Mouse (Mus musculus) hindbrain, embryonic 16.5 days (tissue): ENCODE measurements around the gene Rbm42. TPM values are rescaled to one million over a fixed set of nuclear protein-coding genes. Genes with fewer than 3 reads are reported as not detected.
A peak's percentile ranks its signal among the peaks of the same experiment; 100 is the strongest.

ENCODE experiments used
- ATAC-seq: fragments of 200-750 bp; cut with Nextera tagmentation; 2 replicates; pipeline ENCODE4 v1.8.0; 2017; ENCODE audit warnings: moderate TSS enrichment, moderate library complexity
- H3K27ac ChIP-seq: fragments of 300-500 bp; sonication (generic); 2 replicates; pipeline ENCODE4 v1.5.1; 2014; ENCODE audit warnings: low read depth, mild to moderate bottlenecking, control low read depth, low read length, moderate library complexity
- H3K27me3 ChIP-seq: fragments of 300-500 bp; sonication (generic); replicated peaks from 2 replicates; pipeline ENCODE4 v1.6.1; 2014; ENCODE audit warnings: low read length; ENCODE audit not compliant: control insufficient read depth, insufficient read depth
- H3K36me3 ChIP-seq: fragments of 300-500 bp; sonication (generic); 2 replicates; pipeline ENCODE4 v1.6.1; 2014; ENCODE audit warnings: mild to moderate bottlenecking, low read length, moderate library complexity, mixed read lengths; ENCODE audit not compliant: control insufficient read depth, insufficient read depth
- H3K4me1 ChIP-seq: fragments of 300-500 bp; sonication (generic); 2 replicates; pipeline ENCODE4 v1.6.1; 2014; ENCODE audit warnings: low read depth, low read length; ENCODE audit not compliant: control insufficient read depth, insufficient read depth
- H3K4me2 ChIP-seq: fragments of 300-500 bp; sonication (generic); 2 replicates; pipeline ENCODE4 v1.6.1; 2014; ENCODE audit warnings: mild to moderate bottlenecking, low read length, control low read depth, moderate library complexity
- H3K4me3 ChIP-seq: fragments of 300-500 bp; sonication (generic); 2 replicates; pipeline ENCODE4 v1.5.1; 2014; ENCODE audit warnings: mild to moderate bottlenecking, low read length, control low read depth, moderate library complexity
- H3K9ac ChIP-seq: fragments of 300-500 bp; sonication (generic); 2 replicates; pipeline ENCODE4 v1.6.1; 2014; ENCODE audit warnings: low read depth, mild to moderate bottlenecking, control low read depth, low read length, moderate library complexity
- H3K9me3 ChIP-seq: fragments of 300-500 bp; sonication (generic); 2 replicates; pipeline ENCODE4 v1.6.1; 2014; ENCODE audit warnings: mild to moderate bottlenecking, low read length, moderate library complexity; ENCODE audit not compliant: control insufficient read depth
- WGBS: fragments of 180-500 bp; shearing (Covaris S2); extraction: QIAGEN DNeasy Blood & Tissue Kit; methylation state at CpG from one replicate; pipeline ENCODE4 v1.1.7; 2014; 5-methylcytosine and 5-hydroxymethylcytosine counted together
- polyA plus RNA-seq: library from polyadenylated mRNA; unstranded; fragments of >200 nt; fragmentation: Nextera tagmentation; extraction: Ambion mirVana; gene quantifications from 2 replicates; pipeline ENCODE4 v1.2.1, GENCODE M21; 2015

Gene Rbm42
- polyA plus RNA-seq, 1 experiment from 2014 or later: 125 TPM

DNA sequence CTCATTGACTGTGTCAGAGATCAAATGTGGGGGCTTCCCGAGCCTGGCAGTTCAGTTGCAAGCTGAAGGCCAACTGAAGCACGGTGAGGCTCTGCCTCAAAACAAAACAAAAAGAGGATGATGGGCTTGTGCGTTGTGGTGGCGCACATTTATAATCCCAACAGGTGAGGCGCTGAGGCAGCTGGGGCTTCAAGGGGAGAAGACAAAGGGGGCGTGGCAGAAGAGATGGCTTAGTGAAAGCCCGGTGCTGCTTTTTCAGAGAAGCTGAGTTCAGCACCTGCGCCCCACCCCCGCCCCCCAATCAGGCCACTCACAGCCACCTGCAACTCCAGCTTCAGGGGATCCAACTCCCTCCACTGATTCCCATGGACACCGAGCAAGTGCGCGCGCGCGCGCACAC lies 41.6 kb downstream of the Rbm42 start:
- 50% methylated on average over 16 of the region's 16 CpGs for WGBS
- H3K36me3 ChIP-seq: no peaks in the 10 kb centered on the region
- H3K9me3 ChIP-seq: no peaks in the 10 kb centered on the region
- H3K4me1 ChIP-seq: no peaks in the 10 kb centered on the region
- no peak for ATAC-seq
- no peak overlapping the region for H3K27ac ChIP-seq
- H3K9ac ChIP-seq: no peak overlapping the region
- no peaks in the 10 kb centered on the region for H3K27me3 ChIP-seq
- no peak overlapping the region for H3K4me2 ChIP-seq
- no peak overlapping the region for H3K4me3 ChIP-seq

DNA sequence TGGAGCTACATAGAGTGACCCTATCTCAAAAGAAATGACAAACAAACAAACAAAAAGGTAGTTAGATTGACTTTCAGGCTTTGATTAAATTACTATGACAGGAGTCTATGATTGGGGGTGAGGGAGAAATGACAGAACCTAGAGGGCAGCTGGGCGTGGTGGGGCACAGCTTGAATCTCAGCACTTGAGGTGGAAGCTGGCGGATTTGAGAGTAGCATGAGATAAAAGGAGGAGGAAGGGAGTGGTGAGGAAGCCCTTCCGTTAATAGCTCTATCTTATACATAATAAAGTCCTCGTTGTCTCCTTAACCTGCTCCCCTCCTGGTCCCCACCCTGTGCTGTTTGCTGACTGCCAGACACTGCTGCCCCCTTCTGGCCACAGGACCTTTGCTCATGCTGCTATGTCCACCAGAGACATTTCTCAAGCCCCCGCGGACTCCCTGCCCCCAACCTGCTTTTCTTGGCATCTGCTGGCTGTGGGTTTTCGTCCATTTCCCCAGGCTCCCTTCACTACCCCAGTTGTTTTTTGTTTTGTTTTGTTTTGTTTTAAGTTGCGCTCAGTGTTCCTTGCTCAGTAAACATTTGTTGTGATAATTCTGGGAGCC lies 42.3 kb downstream of the Rbm42 start:
- H3K4me3 ChIP-seq: no peak overlapping the region
- H3K4me1 ChIP-seq: no peaks in the 10 kb centered on the region
- H3K9ac ChIP-seq: no peak overlapping the region
- no peaks in the 10 kb centered on the region for H3K9me3 ChIP-seq
- no peaks in the 10 kb centered on the region for H3K27me3 ChIP-seq
- 34% methylated on average over 8 of the region's 8 CpGs for WGBS
- ATAC-seq: no peak
- no peak overlapping the region for H3K4me2 ChIP-seq
- no peaks in the 10 kb centered on the region for H3K36me3 ChIP-seq
- no peak overlapping the region for H3K27ac ChIP-seq

DNA sequence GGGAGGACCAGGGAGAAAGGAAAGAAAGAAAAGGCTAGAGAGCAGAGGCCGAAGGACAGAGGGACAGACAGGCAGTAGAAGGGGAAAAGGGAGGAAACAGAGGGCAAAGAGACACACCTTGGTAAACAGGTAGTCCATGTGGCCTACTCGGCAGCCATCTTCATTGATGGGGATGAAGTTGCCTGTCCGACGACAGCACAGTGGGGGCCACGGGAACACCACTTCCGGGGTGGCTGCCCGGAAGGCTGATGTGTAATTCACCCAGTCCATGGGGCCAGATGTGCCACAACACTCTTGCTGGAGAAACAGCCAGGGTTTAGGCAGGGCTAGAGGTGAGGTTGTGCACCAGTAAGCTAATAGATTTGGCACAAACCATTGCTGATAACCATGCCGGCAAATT lies 45.2 kb downstream of the Rbm42 start:
- Histone ChIP-seq H3K27ac (no peak overlapping the region), H3K27me3 (no peaks in the 10 kb centered on the region), H3K9ac (no peak overlapping the region), H3K36me3 (no peaks in the 10 kb centered on the region), H3K4me1 (peaks cover 6% of the 10 kb centered on the region), H3K9me3 (no peaks in the 10 kb centered on the region), H3K4me3 (no peak overlapping the region), H3K4me2 (no peak overlapping the region)
- ATAC-seq: no peak
- 89% methylated on average over 8 of the region's 8 CpGs for WGBS

DNA sequence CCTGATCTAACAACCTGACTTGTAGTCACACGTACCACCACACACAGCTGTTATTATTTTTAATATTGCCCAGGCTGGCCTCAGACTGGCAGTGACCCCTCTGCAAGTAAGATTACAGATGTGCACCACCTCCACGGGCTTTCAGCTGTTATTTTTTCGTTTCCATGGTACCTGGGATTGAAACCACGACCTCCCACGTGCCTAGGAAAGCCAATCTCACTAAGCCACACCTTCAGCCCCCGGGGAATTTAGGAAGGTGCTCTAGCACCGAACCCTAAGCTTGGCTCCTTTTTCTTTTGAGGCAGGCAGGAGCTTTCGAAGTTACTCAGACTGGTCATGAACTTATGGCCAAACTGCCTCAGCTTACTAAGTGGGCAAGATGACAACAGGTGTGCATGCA lies 45.7 kb downstream of the Rbm42 start:
- H3K9me3 ChIP-seq: no peaks in the 10 kb centered on the region
- H3K9ac ChIP-seq: no peak overlapping the region
- no peak overlapping the region for H3K4me2 ChIP-seq
- 64% methylated on average over 8 of the region's 8 CpGs for WGBS
- no peak overlapping the region for H3K4me3 ChIP-seq
- no peaks in the 10 kb centered on the region for H3K36me3 ChIP-seq
- H3K27ac ChIP-seq: no peak overlapping the region
- ATAC-seq: no peak
- peaks cover 11% of the 10 kb centered on the region for H3K4me1 ChIP-seq
- H3K27me3 ChIP-seq: no peaks in the 10 kb centered on the region

DNA sequence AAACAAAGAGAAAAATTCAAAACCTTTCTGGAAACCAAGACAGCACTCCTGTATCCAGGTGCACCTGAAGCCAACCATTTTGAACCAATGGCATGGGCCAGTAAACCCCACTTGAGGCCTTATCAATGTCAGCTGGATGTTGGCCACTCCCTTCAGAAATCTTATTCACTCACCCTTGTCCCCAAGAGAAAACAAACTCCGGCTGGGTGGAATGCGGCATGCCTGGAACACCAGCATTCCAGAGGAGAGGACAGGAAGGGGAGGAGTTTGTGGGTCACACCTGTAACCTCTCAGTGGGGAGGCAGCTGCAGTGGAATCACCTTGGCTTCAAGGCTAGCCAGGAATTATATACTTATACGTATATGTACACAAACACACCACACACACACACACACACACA lies 47.5 kb downstream of the Rbm42 start:
- Histone ChIP-seq H3K4me3 (no peak overlapping the region), H3K36me3 (no peaks in the 10 kb centered on the region), H3K9ac (no peak overlapping the region), H3K9me3 (no peaks in the 10 kb centered on the region), H3K27ac (no peak overlapping the region), H3K27me3 (no peaks in the 10 kb centered on the region), H3K4me1 (peaks cover 11% of the 10 kb centered on the region), H3K4me2 (no peak overlapping the region)
- WGBS: 67% methylated on average over 3 of the region's 3 CpGs
- ATAC-seq: no peak

DNA sequence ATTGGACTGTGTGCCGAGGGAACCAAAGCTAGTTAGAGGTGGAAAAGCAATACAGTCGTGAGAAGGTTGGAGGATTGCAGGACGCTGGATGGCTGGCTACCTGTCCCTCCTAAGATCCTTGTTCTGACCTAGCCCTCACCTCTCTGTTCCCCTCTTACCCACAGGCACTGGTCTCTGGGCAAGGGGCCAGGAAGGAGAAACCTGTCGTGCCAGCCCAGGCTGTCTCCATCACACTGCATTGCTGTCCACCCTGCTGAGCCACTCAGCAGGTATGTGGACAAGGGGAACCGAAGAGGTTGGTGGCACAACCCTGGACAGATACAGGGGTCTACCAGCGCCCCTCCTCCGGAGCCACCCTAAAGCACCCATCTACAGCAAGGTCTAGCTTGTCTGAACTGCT lies 49.5 kb downstream of the Rbm42 start:
- H3K4me1 ChIP-seq: peaks cover 11% of the 10 kb centered on the region
- no peaks in the 10 kb centered on the region for H3K9me3 ChIP-seq
- ATAC-seq: 0 out of 2 replicates have a peak, but pooled peaks have one; percentile 3
- no peak overlapping the region for H3K9ac ChIP-seq
- H3K36me3 ChIP-seq: no peaks in the 10 kb centered on the region
- H3K27ac ChIP-seq: no peak overlapping the region; the same call in 1 of the 2 replicates
- H3K4me3 ChIP-seq: no peak overlapping the region
- H3K27me3 ChIP-seq: no peaks in the 10 kb centered on the region
- WGBS: 66% methylated on average over 7 of the region's 7 CpGs
- H3K4me2 ChIP-seq: peak overlapping the region; percentile 53; the same call in 1 of the 2 replicates

GRCm38 (mm10) chr7:30599933-30600353 lies 50.2 kb downstream of the Rbm42 start:
- peak overlapping the region; percentile 27 for H3K4me3 ChIP-seq
- 2% methylated on average over 16 of the region's 16 CpGs for WGBS

DNA sequence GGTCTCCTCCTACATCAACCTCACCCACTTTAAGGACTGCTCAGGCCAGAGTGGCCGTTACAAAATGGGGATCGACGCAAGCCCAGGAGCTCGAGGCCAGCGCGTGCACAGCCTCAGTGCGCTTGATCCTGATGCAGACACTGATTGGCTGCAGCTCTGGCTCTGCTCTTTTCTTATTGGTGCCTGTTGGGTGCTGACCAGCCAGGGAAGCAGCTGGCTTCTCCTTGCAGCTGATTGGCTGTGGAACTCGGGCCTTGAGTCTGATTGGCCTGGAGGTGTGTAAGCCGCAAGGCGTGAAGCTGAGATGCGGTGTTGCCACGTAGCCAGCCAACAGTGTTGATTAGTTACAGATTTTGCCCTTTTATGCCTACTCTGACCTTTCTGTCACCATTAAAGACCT lies 51.3 kb downstream of the Rbm42 start, which contains the start of gene Zbtb32:
TSS of gene Zbtb32 (minus strand) at position 124 of the 400 bp plus-strand sequence.
- H3K4me3 ChIP-seq: peak within 1 kb of the TSS; percentile 27
- WGBS: 90% methylated on average over 12 of the region's 12 CpGs

More at GRCm38 (mm10) chr7:30599933-30600353, 50.2 kb downstream of the Rbm42 start:
- Histone ChIP-seq H3K9ac (0 out of 2 replicates have a peak overlapping the region, but pooled peaks have one; percentile 11), H3K36me3 (no peaks in the 10 kb centered on the region), H3K4me2 (peak overlapping the region; percentile 53), H3K27ac (peak overlapping the region; percentile 37; the same call in 1 of the 2 replicates), H3K4me1 (peaks cover 11% of the 10 kb centered on the region), H3K27me3 (no peaks in the 10 kb centered on the region), H3K9me3 (no peaks in the 10 kb centered on the region)
- peak; percentile 99 for ATAC-seq

DNA sequence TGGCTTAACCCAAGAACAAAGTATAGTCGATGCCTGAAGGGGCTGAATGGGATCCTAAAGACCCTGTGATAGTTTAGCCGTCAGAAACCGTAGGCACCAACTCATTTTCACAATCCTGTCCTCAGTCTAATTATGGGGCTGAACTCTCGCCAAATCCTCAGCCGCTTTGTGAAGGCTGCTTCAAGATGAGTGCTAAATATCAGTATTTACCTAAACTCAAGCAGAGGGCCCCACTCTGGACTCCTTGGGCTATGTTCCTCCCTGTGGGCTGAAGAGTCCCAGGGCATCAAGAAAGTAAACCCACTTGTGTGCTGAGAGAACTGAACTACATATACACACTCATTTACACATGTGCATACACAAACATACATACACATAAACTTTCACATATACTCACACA lies 53.3 kb downstream of the Rbm42 start:
- no peaks in the 10 kb centered on the region for H3K36me3 ChIP-seq

More for the DNA sequence above, 51.3 kb downstream of the Rbm42 start, which contains the start of gene Zbtb32:
- Histone ChIP-seq H3K4me2 (peak within 1 kb of the TSS; percentile 53), H3K4me1 (peaks cover 11% of the 10 kb centered on the region), H3K36me3 (no peaks in the 10 kb centered on the region), H3K27ac (peak within 1 kb of the TSS; percentile 37; the same call in 1 of the 2 replicates), H3K27me3 (no peaks in the 10 kb centered on the region), H3K9ac (0 out of 2 replicates have a peak within 1 kb of the TSS, but pooled peaks have one; percentile 11), H3K9me3 (no peaks in the 10 kb centered on the region)
- ATAC-seq: no peak

More for the DNA sequence above, 53.3 kb downstream of the Rbm42 start:
- Histone ChIP-seq H3K4me2 (no peak overlapping the region), H3K27ac (no peak overlapping the region), H3K4me1 (peaks cover 11% of the 10 kb centered on the region), H3K9me3 (no peaks in the 10 kb centered on the region), H3K9ac (no peak overlapping the region), H3K4me3 (no peak overlapping the region), H3K27me3 (no peaks in the 10 kb centered on the region)
- 74% methylated on average over 5 of the region's 5 CpGs for WGBS
- ATAC-seq: no peak
